ENCODE assay signal across 8 mouse cellular contexts in the genomic region with DNA sequence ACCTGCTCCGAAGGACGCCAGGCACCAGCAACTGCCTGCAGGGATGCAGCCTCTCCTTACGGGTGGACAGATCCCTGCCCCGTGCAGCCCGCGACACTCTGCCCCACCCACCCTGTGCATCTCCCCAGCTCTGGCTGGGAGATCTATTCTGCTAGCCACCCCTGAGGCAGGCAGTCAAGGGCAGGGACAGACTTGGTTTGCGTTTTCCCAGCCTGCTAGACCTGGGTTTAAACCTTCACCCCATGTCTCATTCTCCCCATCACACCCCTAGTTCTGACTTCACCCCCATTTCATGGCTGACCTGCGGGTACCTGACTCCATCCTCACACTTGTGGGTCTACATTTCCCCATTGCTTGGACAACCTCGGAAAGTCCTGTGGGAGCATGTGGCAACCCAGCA. TPM values are rescaled to one million over a fixed set of nuclear protein-coding genes. Genes with fewer than 3 reads are reported as not detected.
A peak's percentile ranks its signal among the peaks of the same experiment; 100 is the strongest.
DNase-seq lines count a peak whose midpoint lies in the region; ATAC-seq lines count a peak whose summit lies in the region.

A gene (minus strand): TSS at position 101 of the 400 bp plus-strand sequence.

- peaks cover 42% of the 10 kb centered on the region for H3K4me1 ChIP-seq in kidney, embryonic 15.5 days
- H3K4me1 ChIP-seq in embryonic facial prominence, embryonic 12.5 days, result peaks cover 17% of the 10 kb centered on the region
- peaks cover 11% of the 10 kb centered on the region for H3K4me1 ChIP-seq in intestine, embryonic 16.5 days (ENCODE audit: control insufficient read depth, insufficient read depth, low read length)
- H3K4me1 ChIP-seq in midbrain, embryonic 13.5 days (replicated peaks), result peaks cover 55% of the 10 kb centered on the region

- no peaks in the 10 kb centered on the region for H3K9me3 ChIP-seq in kidney, embryonic 15.5 days (replicated peaks)
- H3K9me3 ChIP-seq in embryonic facial prominence, embryonic 12.5 days, result no peaks in the 10 kb centered on the region
- H3K9me3 ChIP-seq in intestine, embryonic 16.5 days (ENCODE audit: control insufficient read depth, low read length), result no peaks in the 10 kb centered on the region
- no peaks in the 10 kb centered on the region for H3K9me3 ChIP-seq in midbrain, embryonic 13.5 days

- no peaks in the 10 kb centered on the region for H3K36me3 ChIP-seq in kidney, embryonic 15.5 days
- H3K36me3 ChIP-seq in embryonic facial prominence, embryonic 12.5 days, result no peaks in the 10 kb centered on the region
- H3K36me3 ChIP-seq in intestine, embryonic 16.5 days (ENCODE audit: control insufficient read depth, insufficient read depth, low read length), result no peaks in the 10 kb centered on the region
- H3K36me3 ChIP-seq in midbrain, embryonic 13.5 days, result no peaks in the 10 kb centered on the region

- peak within 1 kb of the TSS; percentile 95 for H3K4me2 ChIP-seq in kidney, embryonic 15.5 days
- H3K4me2 ChIP-seq in embryonic facial prominence, embryonic 12.5 days (replicated peaks), result peak within 1 kb of the TSS; percentile 99
- H3K4me2 ChIP-seq in intestine, embryonic 16.5 days (ENCODE audit: low read depth, low read length), result peak within 1 kb of the TSS; percentile 91
- H3K4me2 ChIP-seq in midbrain, embryonic 13.5 days (replicated peaks), result peak within 1 kb of the TSS; percentile 82

- peaks cover 66% of the 10 kb centered on the region for H3K27me3 ChIP-seq in kidney, embryonic 15.5 days
- peaks cover 79% of the 10 kb centered on the region for H3K27me3 ChIP-seq in embryonic facial prominence, embryonic 12.5 days
- peaks cover 40% of the 10 kb centered on the region for H3K27me3 ChIP-seq in intestine, embryonic 16.5 days (replicated peaks; ENCODE audit: control insufficient read depth, insufficient read depth, low read length)
- H3K27me3 ChIP-seq in midbrain, embryonic 13.5 days, result peaks cover 43% of the 10 kb centered on the region

- no peak for ATAC-seq in kidney, embryonic 15.5 days (replicated peaks; ENCODE audit: low FRiP score)
- no peak for ATAC-seq in embryonic facial prominence, embryonic 12.5 days (ENCODE audit: insufficient number of reproducible peaks, insufficient read depth, low FRiP score, low TSS enrichment)
- ATAC-seq in intestine, embryonic 16.5 days, result no peak
- no peak for ATAC-seq in midbrain, embryonic 13.5 days

- peak within 1 kb of the TSS; percentile 56 for H3K9ac ChIP-seq in kidney, embryonic 15.5 days
- peak within 1 kb of the TSS; percentile 72 for H3K9ac ChIP-seq in embryonic facial prominence, embryonic 12.5 days
- peak within 1 kb of the TSS; percentile 59 for H3K9ac ChIP-seq in intestine, embryonic 16.5 days (ENCODE audit: low read depth, low read length)
- H3K9ac ChIP-seq in midbrain, embryonic 13.5 days (replicated peaks), result peak within 1 kb of the TSS; percentile 81

- no peak within 1 kb of the TSS for H3K27ac ChIP-seq in kidney, embryonic 15.5 days
- no peak within 1 kb of the TSS for H3K27ac ChIP-seq in embryonic facial prominence, embryonic 12.5 days
- no peak within 1 kb of the TSS for H3K27ac ChIP-seq in intestine, embryonic 16.5 days (ENCODE audit: low read length)
- peak within 1 kb of the TSS; percentile 61 for H3K27ac ChIP-seq in midbrain, embryonic 13.5 days

- no peak for DNase-seq in kidney, adult 9 months
- no peak for DNase-seq in ovary, postnatal 14 days (ENCODE audit: low spot score)
- no peak for DNase-seq in kidney, adult 11 months
- no peak for DNase-seq in testis, postnatal 10 days (ENCODE audit: low spot score)

- 12% methylated on average over 9 of the region's 9 CpGs for WGBS in kidney, embryonic 15.5 days
- 15% methylated on average over 9 of the region's 9 CpGs for WGBS in embryonic facial prominence, embryonic 12.5 days
- WGBS in intestine, embryonic 16.5 days, result 16% methylated on average over 9 of the region's 9 CpGs
- WGBS in midbrain, embryonic 13.5 days, result 12% methylated on average over 9 of the region's 9 CpGs

- H3K4me3 ChIP-seq in kidney, embryonic 15.5 days (replicated peaks), result peak within 1 kb of the TSS; percentile 54
- peak within 1 kb of the TSS; percentile 55 for H3K4me3 ChIP-seq in embryonic facial prominence, embryonic 12.5 days
- H3K4me3 ChIP-seq in intestine, embryonic 16.5 days (ENCODE audit: low read length), result peak within 1 kb of the TSS; percentile 51
- peak within 1 kb of the TSS; percentile 60 for H3K4me3 ChIP-seq in midbrain, embryonic 13.5 days (replicated peaks)

RNA-seq across cellular contexts. Expression of the gene that starts here (rescaled TPM):
- polyA plus RNA-seq in kidney, embryonic 15.5 days (2015; fragmentation: Nextera tagmentation; extraction: Ambion mirVana), result 2.5 and 2.6 TPM in 2 replicates
- 4.2 and 5.6 TPM in 2 replicates for polyA plus RNA-seq in embryonic facial prominence, embryonic 12.5 days (2016; fragmentation: Nextera tagmentation; extraction: Ambion mirVana)
- polyA plus RNA-seq in intestine, embryonic 16.5 days (2015; fragmentation: Nextera tagmentation; extraction: Ambion mirVana), result 0.77 and 0.93 TPM in 2 replicates
- 10.8 and 11.1 TPM in 2 replicates for polyA plus RNA-seq in midbrain, embryonic 13.5 days (2015; fragmentation: Nextera tagmentation; extraction: Ambion mirVana)
